Mouse (Mus musculus): ENCODE data around the gene Abcb1b.
"Not testable (repeated sequence)": the region's sequence is repeated elsewhere in the genome, so short reads cannot be mapped to it uniquely, and the experiment has no call there.

Abcb1b gene

DNA sequence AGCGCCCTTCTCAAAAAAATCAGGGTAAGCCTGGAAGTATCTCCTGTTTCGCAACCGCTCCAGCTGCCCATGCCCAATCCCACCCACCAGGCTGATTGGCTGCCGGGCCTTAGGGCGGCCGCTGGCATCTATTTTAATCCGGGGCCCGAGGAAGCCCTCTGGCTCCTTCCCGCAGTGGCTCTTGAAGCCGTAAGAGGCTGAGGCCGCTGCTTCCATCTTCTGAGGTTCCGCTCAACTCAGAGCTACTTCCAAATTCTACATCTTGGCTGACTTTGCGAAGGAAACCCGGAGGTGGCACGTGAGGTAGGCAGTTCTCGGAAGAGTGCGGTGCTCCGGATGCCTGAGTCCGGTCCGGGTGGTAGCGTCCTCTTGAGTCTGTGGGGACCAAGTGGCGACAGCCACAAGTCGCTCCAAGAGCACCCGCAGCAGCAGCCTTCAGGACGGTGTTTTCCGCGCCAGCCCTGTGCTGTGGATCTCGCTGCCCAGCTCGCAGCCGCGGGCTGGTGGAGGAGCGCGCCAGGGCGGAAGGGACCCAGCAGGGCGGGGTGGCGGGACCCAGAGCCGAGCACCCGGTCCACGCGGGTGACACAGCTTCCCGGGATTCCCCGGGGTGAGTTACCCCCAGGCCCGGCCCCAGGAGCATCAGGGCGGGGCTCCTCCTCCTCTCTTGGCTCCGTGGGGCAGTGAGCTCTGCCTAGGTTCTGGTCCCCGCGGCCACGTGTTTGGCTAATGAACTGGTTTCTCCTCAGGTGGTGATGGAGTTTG, at the start of gene Abcb1b:
Abcb1b (plus strand) TSS at position 161 of the 765 bp plus-strand sequence.
- peak; percentile 84 for DNase-seq (ENCODE audit: low read depth, low spot score)

DNA sequence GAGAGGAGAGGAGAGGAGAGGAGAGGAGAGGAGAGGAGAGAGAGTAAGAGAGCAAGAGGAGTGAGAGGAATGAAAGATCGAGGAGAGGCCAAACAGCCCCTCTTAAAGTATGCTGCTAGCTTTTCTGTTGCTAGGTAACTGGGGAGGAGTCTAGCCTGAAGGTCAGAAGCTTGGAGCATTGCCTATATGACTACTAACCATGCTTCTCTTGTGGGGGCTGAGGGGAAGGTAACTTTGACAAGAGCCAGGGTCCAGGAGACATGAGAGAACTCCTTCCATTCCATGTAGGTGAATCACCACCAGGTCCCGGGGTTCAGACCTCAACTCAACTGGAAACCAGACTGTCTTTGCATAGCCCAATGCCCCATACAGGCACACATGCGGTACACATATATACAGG, 25.1 kb upstream of the Abcb1b start:
- no peak for DNase-seq (ENCODE audit: low read depth, low spot score)

DNA sequence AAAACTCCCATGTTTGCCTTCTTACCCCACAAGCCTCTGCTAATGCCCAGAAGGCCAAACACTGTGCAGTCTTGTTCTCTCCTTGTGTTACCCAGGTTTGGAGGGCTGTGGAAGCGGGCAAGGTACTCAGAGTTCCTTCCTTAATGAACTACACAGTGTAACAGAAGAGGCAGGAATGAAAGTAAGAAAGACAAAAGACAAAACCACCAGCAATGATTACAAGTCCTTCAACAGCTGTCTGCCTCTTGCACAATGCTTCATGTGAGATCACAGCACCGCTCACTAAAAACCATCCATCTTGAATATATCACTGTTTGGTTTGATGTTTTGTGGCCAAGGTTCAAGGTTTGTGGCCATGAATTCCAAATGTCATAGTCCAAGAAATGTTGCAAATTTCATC, 19.6 kb upstream of the Abcb1b start:
- DNase-seq (ENCODE audit: low read depth, low spot score), result no peak

DNA sequence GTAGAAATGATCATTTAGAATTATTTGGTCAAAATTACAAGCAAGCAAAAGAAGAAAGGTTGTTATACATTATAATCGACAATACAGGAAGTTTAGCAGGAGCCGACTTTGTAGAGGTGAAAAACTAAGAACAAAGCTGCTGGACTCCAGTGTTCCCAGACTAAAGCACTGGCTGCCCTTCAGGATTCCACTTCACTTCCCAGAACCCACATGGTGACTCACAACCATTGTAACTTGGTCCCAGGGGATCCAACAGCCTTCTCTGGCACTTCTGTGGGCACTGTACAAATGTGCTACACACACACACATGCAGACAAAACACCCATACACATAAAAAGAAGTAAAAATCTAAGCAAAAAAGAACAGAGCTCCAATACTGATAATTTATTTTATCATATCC, 19.2 kb upstream of the Abcb1b start:
- DNase-seq (ENCODE audit: low read depth, low spot score), result no peak

DNA sequence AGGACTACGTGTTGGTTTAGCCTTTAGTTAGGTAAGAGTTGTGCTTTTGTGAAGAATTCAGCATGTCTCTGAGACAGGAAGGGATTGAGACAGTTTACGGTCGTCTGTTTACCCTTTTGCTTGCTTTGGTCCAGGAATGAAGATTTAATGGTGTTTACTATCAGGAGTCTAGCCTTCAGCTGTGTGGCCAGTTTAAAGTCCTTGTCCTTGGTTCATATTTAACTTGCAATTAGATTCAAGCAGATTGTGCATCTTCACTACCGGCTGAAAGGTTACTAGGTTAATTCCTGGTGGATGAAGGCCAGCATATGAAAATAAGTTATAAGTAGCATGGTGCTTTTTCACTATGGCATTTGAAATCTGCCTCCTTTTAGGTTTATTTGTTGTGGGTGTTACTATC, 5.7 kb upstream of the Abcb1b start:
- DNase-seq (ENCODE audit: low read depth, low spot score), result no peak

DNA sequence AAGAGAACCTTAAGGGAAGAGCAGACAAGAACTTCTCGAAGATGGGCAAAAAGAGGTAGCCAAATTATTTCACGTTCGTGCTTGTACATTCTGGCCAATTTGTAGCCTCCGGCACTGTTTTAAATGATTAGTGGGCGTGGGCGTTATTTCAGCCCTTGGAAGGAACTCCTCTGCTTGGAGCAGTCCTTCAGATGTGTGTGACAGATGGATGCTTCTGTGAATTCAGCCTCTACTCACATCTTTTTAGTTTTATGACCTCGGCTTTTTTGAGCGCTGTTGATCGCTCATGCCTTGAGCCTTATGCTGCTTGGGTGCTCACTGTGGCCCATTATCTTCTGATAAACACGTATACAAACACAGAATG, 787 bp downstream of the Abcb1b start:
- no peak for DNase-seq (ENCODE audit: low read depth, low spot score)

DNA sequence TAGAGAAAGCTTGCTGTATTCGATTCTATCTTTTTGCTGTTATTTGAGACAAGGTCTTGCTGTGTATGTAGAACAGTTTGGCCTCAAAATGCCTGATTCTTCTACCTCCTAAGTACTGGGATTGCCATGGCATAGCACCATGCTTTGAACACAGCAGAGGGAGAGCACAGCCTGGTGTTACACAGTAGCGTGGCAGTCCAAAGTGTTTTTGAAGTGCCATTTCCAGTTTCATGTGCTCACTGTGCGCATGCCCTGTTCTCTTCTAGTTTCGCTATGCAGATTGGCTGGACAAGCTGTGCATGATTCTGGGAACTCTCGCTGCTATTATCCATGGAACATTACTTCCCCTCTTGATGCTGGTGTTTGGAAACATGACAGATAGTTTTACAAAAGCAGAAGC, 7.8 kb downstream of the Abcb1b start:
- no peak for DNase-seq (ENCODE audit: low read depth, low spot score)

DNA sequence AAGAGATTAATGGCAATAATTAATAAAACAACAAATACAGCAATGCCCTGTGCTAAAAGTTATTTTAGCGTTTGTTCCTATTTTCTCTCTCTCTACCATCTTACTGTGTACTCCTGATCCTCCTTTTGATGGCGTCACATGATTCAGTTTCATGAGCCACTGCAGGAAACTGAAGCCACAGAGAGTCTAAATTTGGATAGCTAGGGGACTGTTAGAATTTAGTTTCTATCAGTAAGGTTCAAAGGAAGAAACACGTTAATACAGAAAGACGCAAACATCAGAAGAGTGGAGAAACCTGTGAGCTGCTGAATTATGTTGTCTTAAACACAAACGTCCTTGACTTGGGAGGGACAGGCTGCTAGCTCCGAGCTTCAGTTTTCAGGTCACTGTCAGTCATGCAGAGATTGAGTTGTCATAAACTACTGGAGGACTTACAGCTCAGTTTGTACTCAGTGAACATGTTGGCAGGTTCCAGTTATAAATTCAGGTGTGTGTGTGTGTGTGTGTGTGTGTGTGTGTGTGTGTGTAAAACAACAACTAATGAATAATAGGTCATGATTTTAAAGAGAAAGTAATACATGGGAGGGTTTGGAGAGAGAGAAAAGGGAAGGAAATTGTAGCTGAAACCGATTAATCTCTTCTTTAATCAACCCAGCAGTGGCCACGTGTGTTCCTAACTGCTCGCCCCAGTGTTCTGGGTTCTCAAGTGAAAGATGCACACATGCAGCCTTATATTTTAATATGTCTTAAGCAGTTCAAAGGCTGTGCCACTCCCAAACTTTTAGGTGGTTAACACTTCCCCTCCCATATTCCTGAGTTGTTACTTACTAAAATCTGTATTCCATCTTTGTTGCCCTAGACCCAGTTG, 9.4 kb downstream of the Abcb1b start:
- no peak for DNase-seq (ENCODE audit: low read depth, low spot score)

DNA sequence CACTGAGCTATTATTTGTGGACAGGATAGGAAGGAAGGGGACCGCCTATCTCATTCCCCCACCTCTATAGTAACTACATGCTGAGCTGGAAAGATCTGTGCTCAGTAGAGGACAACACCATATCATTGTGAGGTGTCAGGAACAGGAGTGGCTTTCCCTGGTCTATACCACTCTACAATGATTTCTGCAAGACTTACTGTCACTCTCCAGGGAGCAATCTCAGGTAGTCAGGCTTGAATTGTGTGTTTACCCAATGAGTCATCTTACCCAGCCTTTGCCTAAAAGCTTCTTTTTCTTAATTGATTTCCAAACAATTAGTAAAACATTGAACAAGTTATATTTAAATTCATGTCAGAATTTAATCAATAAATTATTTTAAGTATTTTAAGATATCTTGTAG, 15.9 kb downstream of the Abcb1b start:
- DNase-seq (ENCODE audit: low read depth, low spot score), result no peak

DNA sequence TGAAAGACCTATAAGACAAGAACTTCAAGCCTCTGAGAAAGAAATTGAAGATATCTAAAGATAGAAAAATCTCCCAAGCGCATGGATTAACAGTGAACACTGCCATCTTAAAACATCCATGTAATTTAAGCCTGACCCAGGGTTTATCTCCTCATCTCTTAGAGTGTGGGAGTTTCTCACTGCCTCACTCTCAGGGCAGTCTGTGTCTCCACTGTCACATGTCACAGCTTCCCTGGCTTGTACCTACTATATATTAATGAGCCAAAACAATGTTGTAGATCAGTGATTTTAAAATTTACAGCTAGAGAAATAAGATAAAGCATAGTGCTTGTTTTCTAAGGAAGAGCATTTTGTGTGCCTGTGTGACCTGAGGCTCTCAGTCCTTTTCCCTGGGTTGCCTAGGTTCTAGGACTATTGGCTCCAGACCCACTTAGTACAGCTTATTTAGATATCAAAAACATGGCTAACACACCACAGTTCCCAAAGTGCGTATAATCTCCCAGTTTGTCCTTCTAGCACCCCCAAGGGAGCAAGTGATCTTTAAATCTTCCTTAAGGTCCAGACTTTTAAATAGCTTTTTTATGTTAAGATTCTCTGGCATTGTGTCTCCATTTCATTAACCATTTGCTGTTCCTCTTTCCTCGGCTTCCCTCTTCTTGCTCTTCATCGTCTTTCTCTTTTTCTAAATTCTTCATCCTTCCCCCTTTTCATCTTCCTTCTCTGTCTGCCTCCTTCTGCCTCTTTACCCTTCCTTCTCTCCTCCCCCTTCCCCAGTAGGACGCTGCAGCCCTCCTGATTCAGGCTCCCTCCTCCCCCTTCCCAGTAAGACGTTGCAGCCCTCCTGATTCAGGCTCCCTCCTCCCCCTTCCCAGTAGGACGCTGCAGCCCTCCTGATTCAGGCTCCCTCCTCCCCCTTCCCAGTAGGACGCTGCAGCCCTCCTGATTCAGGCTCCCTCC, 22.0 kb downstream of the Abcb1b start:
- DNase-seq (ENCODE audit: low read depth, low spot score), result peak; percentile 39

DNA sequence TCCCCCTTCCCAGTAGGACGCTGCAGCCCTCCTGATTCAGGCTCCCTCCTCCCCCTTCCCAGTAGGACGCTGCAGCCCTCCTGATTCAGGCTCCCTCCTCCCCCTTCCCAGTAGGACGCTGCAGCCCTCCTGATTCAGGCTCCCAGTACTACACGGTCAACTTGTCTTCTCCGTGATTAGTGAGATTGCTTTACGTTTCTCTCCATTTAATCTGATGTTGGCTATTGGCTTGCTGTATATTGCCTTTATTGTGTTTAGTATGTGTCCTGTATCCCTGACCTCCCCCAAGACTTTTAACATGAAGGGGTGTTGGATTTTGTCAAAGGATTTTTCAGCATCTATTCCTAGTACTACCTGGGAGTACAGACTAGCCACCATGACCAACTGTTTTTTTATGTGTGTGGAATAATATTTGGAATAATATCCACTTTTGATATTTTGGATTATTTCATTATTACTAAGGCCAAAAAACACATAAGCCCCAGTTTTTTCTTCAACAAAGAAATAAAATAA, 22.7 kb downstream of the Abcb1b start:
- not testable (repeated sequence) for DNase-seq (ENCODE audit: low read depth, low spot score)

DNA sequence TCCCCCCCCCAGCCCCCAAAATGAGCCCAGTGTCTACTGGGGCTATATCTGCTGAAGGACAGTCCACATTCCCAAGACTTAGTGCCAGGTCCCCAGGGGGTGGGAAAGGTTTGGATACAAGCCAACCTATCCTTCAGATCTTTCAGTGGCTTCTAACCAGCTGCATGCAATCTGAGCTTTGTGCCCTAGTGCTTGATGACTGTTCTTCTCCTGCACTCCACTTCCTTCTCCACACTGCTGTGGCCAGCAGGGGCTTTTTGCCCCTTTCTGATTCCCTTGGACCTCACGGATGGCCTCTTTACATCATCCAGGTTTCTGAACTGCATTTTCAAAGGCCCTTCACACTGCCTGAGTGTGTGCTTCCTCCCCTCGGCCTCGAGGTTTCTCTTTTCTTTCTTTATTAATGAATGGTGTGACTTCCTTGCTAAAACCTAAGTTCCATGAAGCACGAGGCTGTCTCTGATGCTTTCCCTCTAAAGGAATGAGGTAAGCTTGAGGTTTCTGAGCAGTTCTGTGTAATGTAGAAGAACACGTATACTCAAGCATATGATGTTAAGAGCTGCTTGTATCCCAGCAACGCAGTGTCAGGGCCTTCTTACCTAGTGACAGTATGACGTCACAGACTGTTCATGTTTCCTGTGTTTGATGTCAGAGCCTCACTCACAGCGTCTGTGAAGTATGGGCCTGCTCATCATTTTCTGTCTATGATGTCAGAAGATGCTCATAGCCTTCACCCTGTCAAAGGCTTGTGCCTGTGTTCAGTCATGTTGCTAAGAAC, 40.9 kb downstream of the Abcb1b start:
- DNase-seq (ENCODE audit: low read depth, low spot score), result no peak

DNA sequence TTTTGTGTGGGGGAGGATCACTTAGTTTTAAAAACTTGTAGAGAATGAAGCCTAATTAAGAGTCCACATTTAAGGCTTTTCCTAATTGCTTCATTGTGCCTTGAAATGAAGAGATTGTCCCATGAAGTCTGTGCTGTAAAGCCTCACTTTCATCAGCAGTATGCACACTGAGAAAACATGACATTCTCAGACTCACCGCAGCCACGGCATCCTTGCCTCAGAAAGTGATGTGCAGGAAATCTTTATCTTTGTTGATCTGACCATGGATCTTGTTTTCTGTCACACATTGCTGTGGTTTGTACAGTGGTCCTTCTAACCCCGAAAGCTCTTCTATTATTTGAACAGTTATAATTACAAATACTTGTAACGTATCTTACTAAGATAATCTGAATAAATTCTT, 41.7 kb downstream of the Abcb1b start:
- DNase-seq (ENCODE audit: low read depth, low spot score), result no peak

DNA sequence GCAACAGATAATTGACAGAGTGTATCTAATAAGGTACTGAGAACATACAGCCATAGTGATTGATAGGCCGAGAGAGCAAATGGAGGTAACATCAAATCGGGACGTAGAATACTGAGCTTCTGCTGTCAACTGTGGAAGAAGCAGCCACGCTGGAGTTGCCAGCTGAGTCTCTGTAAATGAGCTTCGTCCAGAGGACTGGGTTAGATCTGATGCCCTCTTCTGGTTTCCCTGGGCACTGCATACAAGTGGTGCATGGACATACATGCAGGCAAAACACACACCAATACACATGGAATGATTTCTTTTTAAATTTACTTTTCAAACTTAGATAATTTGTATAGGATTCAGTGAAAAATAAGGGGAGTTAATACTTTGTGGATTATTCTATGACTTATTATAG, 42.9 kb downstream of the Abcb1b start:
- DNase-seq (ENCODE audit: low read depth, low spot score), result peak; percentile 82

DNA sequence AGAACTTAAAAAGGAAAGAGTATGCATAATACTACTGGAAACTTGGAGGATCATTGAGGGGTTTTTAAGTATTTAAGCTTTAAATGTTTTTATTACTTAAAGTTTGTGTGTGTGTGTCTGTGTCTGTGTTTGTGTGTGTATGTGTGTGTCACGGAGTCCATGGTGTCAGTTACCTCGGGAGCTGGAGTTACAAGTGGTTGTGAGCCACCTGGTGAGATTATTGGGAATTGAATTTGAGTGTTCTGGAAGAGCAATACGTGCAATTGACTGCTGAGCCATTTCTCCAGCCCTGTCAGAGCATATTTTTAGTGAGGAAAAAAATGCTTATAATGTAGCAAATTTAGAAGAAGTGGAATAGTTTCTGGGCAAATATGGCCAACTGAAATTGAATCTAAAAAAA, 44.9 kb downstream of the Abcb1b start:
- DNase-seq (ENCODE audit: low read depth, low spot score), result peak; percentile 17

DNA sequence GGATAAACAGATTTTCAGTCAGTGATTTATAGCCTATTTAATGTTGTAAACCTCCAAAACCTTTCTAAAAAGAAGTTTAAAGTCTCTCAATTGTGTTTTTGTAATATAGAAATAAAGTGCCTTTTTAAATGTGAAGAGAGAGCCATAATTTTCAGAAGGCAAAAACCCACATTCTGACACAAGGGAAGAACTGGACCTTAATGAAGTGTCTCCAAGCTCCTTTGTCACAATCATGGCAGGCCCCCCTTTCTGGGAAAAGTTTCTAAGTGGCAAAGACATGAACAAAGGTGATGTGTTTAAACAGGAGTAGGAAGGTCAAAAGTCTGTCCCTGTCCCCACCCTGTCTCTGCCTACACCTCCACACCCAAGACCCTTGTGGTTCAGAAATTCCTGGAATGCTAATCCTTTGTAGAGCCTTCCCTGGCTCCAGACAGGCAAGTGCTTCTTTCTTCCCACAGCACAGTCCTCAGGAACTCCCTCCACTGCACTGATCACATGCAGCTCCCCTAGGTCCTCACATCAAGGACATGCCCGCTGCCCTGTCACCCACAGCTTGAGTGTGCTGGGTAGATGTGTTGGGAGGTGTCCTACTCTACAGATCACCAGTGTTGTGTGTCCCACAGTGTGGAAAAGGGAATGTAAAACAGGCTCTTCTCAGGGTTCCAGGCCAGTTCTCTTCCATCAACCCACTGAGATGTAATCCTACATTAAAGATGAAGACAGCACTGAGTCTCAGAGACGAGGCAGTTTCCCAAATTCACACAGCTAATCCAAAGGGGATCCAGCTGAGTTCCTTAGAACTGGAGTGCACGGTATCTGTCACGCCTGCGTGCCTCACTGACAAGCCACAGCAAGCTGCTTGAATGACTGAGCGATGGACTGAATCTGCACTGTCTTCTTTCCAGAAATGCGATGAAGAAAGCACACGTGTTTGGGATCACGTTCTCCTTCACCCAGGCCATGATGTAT, 50.9 kb downstream of the Abcb1b start:
- peak; percentile 67 for DNase-seq (ENCODE audit: low read depth, low spot score)

DNA sequence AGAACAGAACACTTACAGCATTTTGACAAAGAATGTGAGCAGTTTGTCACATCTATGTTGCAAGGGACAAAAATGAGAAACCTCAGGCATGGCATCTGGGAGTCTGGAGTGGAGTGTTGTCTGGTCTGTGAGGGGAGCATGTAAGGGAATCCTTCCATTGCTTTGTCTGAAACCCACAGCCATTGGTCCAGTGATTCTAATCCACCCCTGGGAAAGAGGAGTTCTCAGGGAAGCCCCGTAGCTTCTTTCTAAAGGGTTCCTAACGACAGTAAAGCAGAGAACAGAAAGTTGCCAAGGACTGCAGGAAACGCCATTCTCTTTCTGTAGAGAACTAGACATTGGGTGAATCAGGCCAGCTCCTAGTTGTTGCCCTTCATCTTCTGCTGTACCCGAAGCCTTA, 52.9 kb downstream of the Abcb1b start:
- peak; percentile 67 for DNase-seq (ENCODE audit: low read depth, low spot score)

DNA sequence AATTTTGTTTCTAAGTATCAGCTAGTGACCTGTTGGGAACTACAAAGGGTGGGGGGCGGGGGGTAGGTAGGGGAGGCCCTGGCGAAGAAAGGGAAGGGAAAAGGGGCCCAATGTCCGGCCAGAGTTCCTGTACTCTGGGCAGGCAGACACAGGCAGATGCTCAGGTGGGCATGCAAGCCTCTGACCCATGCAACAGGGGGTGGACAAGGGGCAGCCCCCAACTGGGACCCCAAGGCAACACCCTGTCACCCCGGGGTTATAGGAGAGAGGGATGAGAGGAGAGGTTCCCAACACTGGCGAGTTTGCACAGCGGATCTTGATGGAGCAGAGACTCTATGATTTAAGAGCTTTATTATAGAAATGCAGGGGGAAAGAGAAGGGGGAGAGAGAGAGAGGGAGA, 59.3 kb downstream of the Abcb1b start:
- DNase-seq (ENCODE audit: low read depth, low spot score), result no peak

DNA sequence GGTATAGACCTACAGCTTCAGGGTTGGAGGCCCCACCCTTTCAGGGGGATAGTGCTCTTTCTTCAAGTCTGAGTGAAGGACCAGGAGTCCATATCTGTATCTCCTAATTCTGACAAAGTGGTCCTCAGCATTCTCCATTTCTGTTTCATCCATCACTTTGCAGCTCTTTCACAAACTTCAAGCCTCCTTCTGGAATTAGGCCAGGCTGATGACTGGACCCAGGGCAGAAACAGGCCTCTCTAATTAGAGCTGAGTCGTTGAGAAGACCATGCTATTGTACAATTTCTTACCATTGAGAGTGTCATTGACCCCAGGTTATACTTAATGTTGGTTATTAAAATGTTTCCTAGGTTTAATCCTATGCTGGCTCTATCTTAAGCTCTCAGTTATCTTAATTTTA, 63.9 kb downstream of the Abcb1b start:
- DNase-seq (ENCODE audit: low read depth, low spot score), result no peak
